Mouse (Mus musculus): ENCODE data around the gene Slc29a4. TPM values are rescaled to one million over a fixed set of nuclear protein-coding genes. Genes with fewer than 3 reads are reported as not detected.

The Slc29a4 gene
- total RNA-seq, 2 experiments from 2014 or later = 0.27 to 0.54 TPM

Other genes with a start within 250 kb of the Slc29a4 start
- gene Ap5z1, start 228.6 kb upstream of the Slc29a4 start, total RNA-seq (2021) = 1 to 10 TPM; 3.4 to 4.2 TPM
- gene Papolb, start 162.4 kb upstream of the Slc29a4 start, total RNA-seq (2021) = under 1 TPM in 1 of 2 experiments, not detected in 1; 0.10 TPM
- gene Radil, start 141.4 kb upstream of the Slc29a4 start, total RNA-seq (2021) = 1 to 10 TPM; 1.3 to 2.8 TPM
- gene Mmd2, start 83.7 kb upstream of the Slc29a4 start, total RNA-seq (2021) = not detected
- gene Wipi2, start 64.8 kb upstream of the Slc29a4 start, total RNA-seq (2021) = 10 to 100 TPM; 24.9 to 28.8 TPM
- 10 to 100 TPM; 27.1 to 27.6 TPM for gene Tnrc18, start 125.2 kb downstream of the Slc29a4 start, total RNA-seq (2021)
- gene Fbxl18, start 202.9 kb downstream of the Slc29a4 start, total RNA-seq (2021) = 1 to 10 TPM; 5.7 to 6.0 TPM
- gene Actb, start 214.2 kb downstream of the Slc29a4 start, total RNA-seq (2021) = 100 to 1,000 TPM; 427 to 440 TPM

Measured in gastrocnemius, postnatal 36 days (tissue).